Mouse (Mus musculus) lung, embryonic 15.5 days (tissue): ENCODE measurements around the gene Tnfsf13b. TPM values are rescaled to one million over a fixed set of nuclear protein-coding genes. Genes with fewer than 3 reads are reported as not detected.

Source experiments
- ATAC-seq: fragments of 200-750 bp; cut with Nextera tagmentation; 2 replicates; pipeline ENCODE4 v1.8.0; 2017; ENCODE audit warnings: moderate number of reproducible peaks, borderline replicate concordance; ENCODE audit not compliant: low FRiP score, low TSS enrichment; ENCODE audit errors: extremely low read depth
- H3K27ac ChIP-seq: fragments of 300-500 bp; sonication (generic); 2 replicates; pipeline ENCODE4 v1.5.1; 2015; ENCODE audit warnings: moderate library complexity, mild to moderate bottlenecking, inconsistent platforms
- H3K27me3 ChIP-seq: fragments of 300-500 bp; sonication (generic); 2 replicates; pipeline ENCODE4 v1.6.1; 2015; ENCODE audit warnings: inconsistent platforms
- H3K36me3 ChIP-seq: fragments of 300-500 bp; sonication (generic); 2 replicates; pipeline ENCODE4 v1.6.1; 2015; ENCODE audit warnings: inconsistent platforms
- H3K4me1 ChIP-seq: fragments of 300-500 bp; sonication (generic); 2 replicates; pipeline ENCODE4 v1.6.1; 2015; ENCODE audit warnings: inconsistent platforms
- H3K4me2 ChIP-seq: fragments of 300-500 bp; sonication (generic); 2 replicates; pipeline ENCODE4 v1.6.1; 2015; ENCODE audit warnings: inconsistent platforms, mild to moderate bottlenecking, moderate library complexity
- H3K4me3 ChIP-seq: fragments of 300-500 bp; sonication (generic); 2 replicates; pipeline ENCODE4 v1.5.1; 2015; ENCODE audit warnings: mild to moderate bottlenecking, inconsistent platforms
- H3K9ac ChIP-seq: fragments of 300-500 bp; sonication (generic); 2 replicates; pipeline ENCODE4 v1.6.1; 2015; ENCODE audit warnings: inconsistent platforms
- H3K9me3 ChIP-seq: fragments of 300-500 bp; sonication (generic); 2 replicates; pipeline ENCODE4 v1.6.1; 2016; ENCODE audit warnings: inconsistent platforms
- WGBS: fragments of 180-500 bp; shearing (Covaris S2); methylation state at CpG from one replicate; pipeline ENCODE4 v1.1.7; 2015; 5-methylcytosine and 5-hydroxymethylcytosine counted together
- polyA plus RNA-seq: library from polyadenylated mRNA; unstranded; fragments of >200 nt; fragmentation: Nextera tagmentation; extraction: Ambion mirVana; gene quantifications from 2 replicates; pipeline ENCODE4 v1.2.1, GENCODE M21; 2015

The Tnfsf13b gene
- polyA plus RNA-seq, 1 experiment from 2014 or later = 1.7 TPM

DNA sequence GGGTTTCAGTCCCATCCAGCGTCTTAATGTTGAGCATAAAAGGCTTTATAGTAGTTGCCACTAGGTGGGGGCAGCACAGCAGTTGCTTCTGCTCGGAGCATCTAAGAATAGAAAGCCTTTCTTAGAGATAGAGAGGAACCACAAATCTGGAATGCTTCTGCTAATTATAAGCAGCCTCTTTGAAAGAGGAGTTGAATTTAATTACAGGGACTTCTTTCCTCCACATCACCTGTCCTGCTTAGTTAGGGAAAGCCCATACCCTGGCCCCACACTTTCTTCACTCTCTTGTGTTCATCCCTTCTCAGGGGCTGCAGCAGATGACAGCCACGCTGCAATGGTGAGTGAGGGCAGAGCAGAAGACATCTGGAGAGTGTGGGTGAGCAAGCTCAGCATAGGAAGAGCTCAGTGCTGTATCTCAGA lies 47.3 kb downstream of the Tnfsf13b start:
- no peak overlapping the region for H3K9ac ChIP-seq
- WGBS = 13% methylated on average over 3 of the region's 3 CpGs
- no peaks in the 10 kb centered on the region for H3K9me3 ChIP-seq
- no peak overlapping the region for H3K4me3 ChIP-seq
- H3K27me3 ChIP-seq = no peaks in the 10 kb centered on the region
- H3K4me1 ChIP-seq = no peaks in the 10 kb centered on the region
- no peak overlapping the region for H3K27ac ChIP-seq
- no peak for ATAC-seq
- no peaks in the 10 kb centered on the region for H3K36me3 ChIP-seq
- no peak overlapping the region for H3K4me2 ChIP-seq

DNA sequence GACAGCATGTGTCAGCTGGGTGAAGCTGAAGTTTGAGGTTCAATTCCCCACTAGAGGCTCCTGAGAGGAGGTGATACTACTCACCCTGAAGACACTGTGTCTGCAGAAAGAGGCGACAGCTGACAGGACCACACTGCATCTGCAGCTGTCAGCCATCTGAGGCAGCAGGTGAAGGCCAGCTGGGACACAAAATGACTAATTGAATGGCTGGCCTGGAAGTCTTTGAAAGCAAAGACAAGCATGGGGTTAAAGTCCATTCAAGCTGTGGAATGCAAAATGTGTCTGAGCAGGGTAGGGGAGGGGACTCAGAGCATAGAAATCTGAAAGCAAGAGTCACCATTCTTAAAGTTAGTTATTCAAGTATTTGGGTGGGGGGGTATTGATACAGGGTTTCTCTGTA lies 54.7 kb downstream of the Tnfsf13b start:
- Histone ChIP-seq H3K9me3 (no peaks in the 10 kb centered on the region), H3K9ac (no peak overlapping the region), H3K4me1 (no peaks in the 10 kb centered on the region), H3K27ac (no peak overlapping the region), H3K4me3 (no peak overlapping the region), H3K4me2 (no peak overlapping the region), H3K36me3 (no peaks in the 10 kb centered on the region), H3K27me3 (no peaks in the 10 kb centered on the region)
- ATAC-seq = no peak
- 19% methylated on average over 1 of the region's 1 CpGs for WGBS

DNA sequence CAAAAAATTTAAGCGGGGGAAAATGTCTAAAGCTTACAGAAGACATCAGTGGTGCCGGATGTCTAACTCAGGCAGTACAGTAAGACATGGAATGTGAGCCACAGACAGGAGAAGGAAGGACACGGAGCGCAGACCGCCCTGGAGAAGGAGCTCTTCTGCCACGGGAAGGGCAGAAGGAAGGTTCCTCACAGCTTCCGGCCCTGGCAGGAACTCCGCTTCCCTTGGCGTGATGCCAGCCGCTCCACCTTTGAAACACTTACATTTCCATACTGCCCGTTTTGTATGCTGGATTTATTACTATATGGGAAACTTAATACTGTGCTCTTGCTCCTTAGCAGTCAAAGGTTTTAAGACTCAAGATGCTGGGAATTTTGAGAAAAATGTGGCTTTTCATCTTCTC lies 60.6 kb downstream of the Tnfsf13b start:
- Histone ChIP-seq H3K9ac (no peak overlapping the region), H3K4me3 (no peak overlapping the region), H3K27ac (no peak overlapping the region), H3K4me2 (no peak overlapping the region), H3K9me3 (no peaks in the 10 kb centered on the region), H3K27me3 (no peaks in the 10 kb centered on the region), H3K36me3 (no peaks in the 10 kb centered on the region), H3K4me1 (no peaks in the 10 kb centered on the region)
- ATAC-seq = no peak
- 50% methylated on average over 11 of the region's 11 CpGs for WGBS

DNA sequence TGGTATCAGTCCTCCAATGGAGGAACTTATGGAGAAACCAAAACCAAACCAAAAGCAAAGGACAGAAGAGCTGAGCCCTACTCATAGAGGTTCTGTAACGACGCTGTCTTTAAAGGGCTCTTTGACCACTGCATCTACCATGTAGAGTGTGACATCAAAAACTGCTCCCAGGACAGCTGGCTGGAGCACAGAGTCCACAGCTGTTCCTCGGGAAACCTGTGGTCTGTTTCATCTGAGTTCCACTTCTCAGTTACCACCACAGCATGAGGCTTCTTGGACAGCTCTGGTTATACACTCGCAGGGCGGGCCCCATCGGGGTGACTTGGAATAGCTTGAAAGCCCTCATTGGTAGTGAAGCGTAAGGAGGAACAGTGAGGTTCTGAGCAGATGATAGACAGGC lies 61.5 kb downstream of the Tnfsf13b start:
- H3K4me3 ChIP-seq = no peak overlapping the region
- H3K9ac ChIP-seq = no peak overlapping the region
- no peak overlapping the region for H3K27ac ChIP-seq
- H3K27me3 ChIP-seq = no peaks in the 10 kb centered on the region
- H3K9me3 ChIP-seq = no peaks in the 10 kb centered on the region
- no peak for ATAC-seq
- no peaks in the 10 kb centered on the region for H3K36me3 ChIP-seq
- no peak overlapping the region for H3K4me2 ChIP-seq
- no peaks in the 10 kb centered on the region for H3K4me1 ChIP-seq
- 77% methylated on average over 7 of the region's 7 CpGs for WGBS

DNA sequence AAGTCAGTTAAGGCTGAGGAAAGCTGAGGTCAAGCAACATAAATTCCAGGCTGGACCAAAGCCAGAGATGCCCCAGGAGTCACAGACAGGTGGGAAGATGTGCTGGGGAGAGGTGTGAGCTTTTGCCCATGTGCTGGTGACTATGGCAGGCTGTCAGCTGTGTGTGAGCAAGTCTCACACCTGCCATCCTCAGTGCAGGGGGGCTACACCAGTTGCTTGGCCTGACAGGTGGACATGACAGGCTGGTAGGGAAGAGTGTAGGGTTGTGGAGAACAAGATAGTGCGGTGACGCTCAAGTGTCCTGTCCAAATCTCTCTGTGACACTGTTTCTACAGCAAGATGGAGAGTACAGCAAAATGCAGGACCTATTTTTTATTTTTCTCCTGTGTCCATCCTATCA lies 66.1 kb downstream of the Tnfsf13b start:
- no peak overlapping the region for H3K9ac ChIP-seq
- ATAC-seq = no peak
- 69% methylated on average over 2 of the region's 2 CpGs for WGBS
- H3K27ac ChIP-seq = no peak overlapping the region
- no peaks in the 10 kb centered on the region for H3K9me3 ChIP-seq
- no peak overlapping the region for H3K4me3 ChIP-seq
- H3K36me3 ChIP-seq = no peaks in the 10 kb centered on the region
- no peak overlapping the region for H3K4me2 ChIP-seq
- H3K4me1 ChIP-seq = no peaks in the 10 kb centered on the region
- H3K27me3 ChIP-seq = no peaks in the 10 kb centered on the region

Other genes with a start within 250 kb of the Tnfsf13b start
- gene Fam155a, start 235.3 kb upstream of the Tnfsf13b start, polyA plus RNA-seq = 0.15 and 0.18 TPM in 2 replicates
- not detected in 2 replicates for gene Gm10217, start 142.2 kb upstream of the Tnfsf13b start, polyA plus RNA-seq
- 4.9 and 5.0 TPM in 2 replicates for gene Lig4, start 28.8 kb upstream of the Tnfsf13b start, polyA plus RNA-seq
- gene Abhd13, start 28.8 kb upstream of the Tnfsf13b start, polyA plus RNA-seq = 15.9 and 17.1 TPM in 2 replicates
- gene Myo16, start 147.4 kb downstream of the Tnfsf13b start, polyA plus RNA-seq = 0.67 and 0.68 TPM in 2 replicates